Mouse (Mus musculus) ES-E14 (cell line): ENCODE data around the gene Olfr287.

Experiments
- HCFC1 ChIP-seq: IDR thresholded peaks from 2 replicates; pipeline ENCODE4 v1.6.1; 2012; ENCODE audit warnings: low read length, inconsistent platforms, borderline replicate concordance; ENCODE audit not compliant: insufficient read depth
- MAFK ChIP-seq: IDR thresholded peaks from 2 replicates; pipeline ENCODE4 v1.6.1; 2014; ENCODE audit warnings: mild to moderate bottlenecking, low read depth, low read length, inconsistent platforms; ENCODE audit not compliant: insufficient read depth
- ZC3H11A ChIP-seq: IDR thresholded peaks from 2 replicates; pipeline ENCODE4 v1.6.1; 2012; ENCODE audit warnings: low read depth, mild to moderate bottlenecking, inconsistent platforms, low read length, borderline replicate concordance
- ZNF384 ChIP-seq: IDR thresholded peaks from 2 replicates; pipeline ENCODE4 v1.6.1; 2012; ENCODE audit warnings: low read depth, low read length, inconsistent platforms

- TF ChIP-seq MAFK (no peak), ZNF384 (no peak), ZC3H11A (no peak), HCFC1 (no peak)
Observed at GRCm38 (mm10) chr15:98173821-98174220, 47.0 kb downstream of the Olfr287 start.
